Mouse (Mus musculus): ENCODE measurements at regions not wholly inside any gene's neighbourhood (a gene's known extent, or its start where the extent isn't known, plus 50 kb on each side); places are given as distances from the start of the nearest gene placed in this dataset.

- Histone ChIP-seq H3K9ac (ENCODE audit: low read length) (no peak overlapping the region), H3K27ac (replicated peaks in 1 of 2; ENCODE audit: control insufficient read depth in 1 of 2, insufficient read depth in 1 of 2, low read depth in 2 of 2, low read length in 2 of 2) (no peak overlapping the region), H3K4me2 (ENCODE audit: low read length) (no peak overlapping the region), H3K27me3 (ENCODE audit: control insufficient read depth, insufficient read depth, low read length) (no peaks in the 10 kb centered on the region), H3K36me3 (ENCODE audit: control insufficient read depth, insufficient read depth, low read length) (no peaks in the 10 kb centered on the region), H3K9me3 (ENCODE audit: control insufficient read depth, low read length) (no peaks in the 10 kb centered on the region), H3K4me3 (ENCODE audit: control insufficient read depth in 1 of 2, insufficient read depth in 1 of 2, low read depth in 1 of 2, low read length in 2 of 2) (no peak overlapping the region), H3K4me1 (ENCODE audit: control insufficient read depth in 2 of 2, insufficient read depth in 2 of 2, low read length in 2 of 2) (0 out of 4 replicates have a peak, but pooled peaks cover 0 to 4% of the 10 kb centered on the region in 2 experiments)
- no peak for ATAC-seq (ENCODE audit: insufficient number of reproducible peaks, insufficient read depth, low FRiP score, low read depth)
- WGBS, result 63% methylated on average over 2 of the region's 2 CpGs
These were observed 396.0 kb upstream of the Ddi1 start for GRCm38 (mm10) chr9:6665679-6666078.

GRCm38 (mm10) chr9:6652267-6652994 lies 382.8 kb upstream of the Ddi1 start:
- 49% methylated on average over 4 of the region's 4 CpGs for WGBS
- Histone ChIP-seq H3K27me3 (ENCODE audit: control insufficient read depth, insufficient read depth, low read length) (no peaks in the 10 kb centered on the region), H3K4me2 (ENCODE audit: low read length) (no peak overlapping the region), H3K4me3 (ENCODE audit: control insufficient read depth in 1 of 2, insufficient read depth in 1 of 2, low read depth in 1 of 2, low read length in 2 of 2) (no peak overlapping the region), H3K4me1 (ENCODE audit: control insufficient read depth in 2 of 2, insufficient read depth in 2 of 2, low read length in 2 of 2) (peaks cover 0 to 4% of the 10 kb centered on the region in 2 experiments; a peak in 1 of 4 replicates), H3K27ac (replicated peaks in 1 of 2; ENCODE audit: control insufficient read depth in 1 of 2, insufficient read depth in 1 of 2, low read depth in 2 of 2, low read length in 2 of 2) (no peak overlapping the region), H3K9me3 (ENCODE audit: control insufficient read depth, low read length) (no peaks in the 10 kb centered on the region), H3K36me3 (ENCODE audit: control insufficient read depth, insufficient read depth, low read length) (no peaks in the 10 kb centered on the region), H3K9ac (ENCODE audit: low read length) (no peak overlapping the region)
- ATAC-seq (ENCODE audit: insufficient number of reproducible peaks, insufficient read depth, low FRiP score, low read depth), result no peak

- Histone ChIP-seq H3K9me3 (ENCODE audit: control insufficient read depth, low read length) (no peaks in the 10 kb centered on the region), H3K4me1 (ENCODE audit: control insufficient read depth in 2 of 2, insufficient read depth in 2 of 2, low read length in 2 of 2) (peaks cover 0 to 4% of the 10 kb centered on the region in 2 experiments; a peak in 1 of 4 replicates), H3K9ac (ENCODE audit: low read length) (no peak overlapping the region), H3K4me3 (ENCODE audit: control insufficient read depth in 1 of 2, insufficient read depth in 1 of 2, low read depth in 1 of 2, low read length in 2 of 2) (no peak overlapping the region), H3K27ac (replicated peaks in 1 of 2; ENCODE audit: control insufficient read depth in 1 of 2, insufficient read depth in 1 of 2, low read depth in 2 of 2, low read length in 2 of 2) (no peak overlapping the region), H3K27me3 (ENCODE audit: control insufficient read depth, insufficient read depth, low read length) (no peaks in the 10 kb centered on the region), H3K4me2 (ENCODE audit: low read length) (no peak overlapping the region), H3K36me3 (ENCODE audit: control insufficient read depth, insufficient read depth, low read length) (no peaks in the 10 kb centered on the region)
- no peak for ATAC-seq (ENCODE audit: insufficient number of reproducible peaks, insufficient read depth, low FRiP score, low read depth)
- WGBS, result 90% methylated on average over 6 of the region's 6 CpGs
These were observed 382.1 kb upstream of the Ddi1 start for GRCm38 (mm10) chr9:6651572-6652236.

- Histone ChIP-seq H3K4me1 (ENCODE audit: control insufficient read depth in 2 of 2, insufficient read depth in 2 of 2, low read length in 2 of 2) (peaks cover 2 to 5% of the 10 kb centered on the region in 2 experiments; a peak in 1 of 4 replicates), H3K9me3 (ENCODE audit: control insufficient read depth, low read length) (no peaks in the 10 kb centered on the region), H3K4me3 (ENCODE audit: control insufficient read depth in 1 of 2, insufficient read depth in 1 of 2, low read depth in 1 of 2, low read length in 2 of 2) (no peak overlapping the region), H3K27ac (replicated peaks in 1 of 2; ENCODE audit: control insufficient read depth in 1 of 2, insufficient read depth in 1 of 2, low read depth in 2 of 2, low read length in 2 of 2) (no peak overlapping the region), H3K4me2 (ENCODE audit: low read length) (no peak overlapping the region), H3K36me3 (ENCODE audit: control insufficient read depth, insufficient read depth, low read length) (no peaks in the 10 kb centered on the region), H3K27me3 (ENCODE audit: control insufficient read depth, insufficient read depth, low read length) (no peaks in the 10 kb centered on the region), H3K9ac (ENCODE audit: low read length) (no peak overlapping the region)
- ATAC-seq (ENCODE audit: insufficient number of reproducible peaks, insufficient read depth, low FRiP score, low read depth), result no peak
- 80% methylated on average over 3 of the region's 3 CpGs for WGBS
These were observed 376.2 kb upstream of the Ddi1 start for GRCm38 (mm10) chr9:6645796-6646309.

DNA sequence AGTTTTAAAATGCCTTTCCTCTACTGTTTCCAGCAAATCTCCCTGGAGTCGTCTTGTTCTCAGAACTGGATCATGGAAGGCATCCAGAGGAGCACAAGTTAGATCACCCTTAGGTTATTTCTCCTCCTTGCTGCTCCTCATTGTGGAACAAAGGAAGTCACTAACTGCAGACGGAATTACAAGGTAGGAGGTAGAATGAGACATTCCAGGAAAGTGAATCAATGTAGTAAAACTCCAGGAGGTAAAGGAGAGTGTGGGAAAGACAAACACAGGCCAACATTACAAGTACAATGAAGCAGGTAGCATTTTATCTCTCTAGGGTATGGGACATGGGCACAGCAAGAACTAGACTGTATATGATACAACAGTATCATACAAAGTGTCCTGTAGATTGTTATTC lies 375.7 kb upstream of the Ddi1 start:
- no peak overlapping the region for H3K27ac ChIP-seq (replicated peaks in 1 of 2; ENCODE audit: control insufficient read depth in 1 of 2, insufficient read depth in 1 of 2, low read depth in 2 of 2, low read length in 2 of 2)
- ATAC-seq (ENCODE audit: insufficient number of reproducible peaks, insufficient read depth, low FRiP score, low read depth), result no peak
- WGBS, result 75% methylated on average over 2 of the region's 2 CpGs
- H3K36me3 ChIP-seq (ENCODE audit: control insufficient read depth, insufficient read depth, low read length), result no peaks in the 10 kb centered on the region
- H3K9ac ChIP-seq (ENCODE audit: low read length), result no peak overlapping the region
- no peaks in the 10 kb centered on the region for H3K27me3 ChIP-seq (ENCODE audit: control insufficient read depth, insufficient read depth, low read length)
- H3K4me2 ChIP-seq (ENCODE audit: low read length), result no peak overlapping the region
- no peaks in the 10 kb centered on the region for H3K9me3 ChIP-seq (ENCODE audit: control insufficient read depth, low read length)
- no peak overlapping the region for H3K4me3 ChIP-seq (ENCODE audit: control insufficient read depth in 1 of 2, insufficient read depth in 1 of 2, low read depth in 1 of 2, low read length in 2 of 2)
- H3K4me1 ChIP-seq (ENCODE audit: control insufficient read depth in 2 of 2, insufficient read depth in 2 of 2, low read length in 2 of 2), result peaks cover 2 to 5% of the 10 kb centered on the region in 2 experiments; a peak in 1 of 4 replicates

DNA sequence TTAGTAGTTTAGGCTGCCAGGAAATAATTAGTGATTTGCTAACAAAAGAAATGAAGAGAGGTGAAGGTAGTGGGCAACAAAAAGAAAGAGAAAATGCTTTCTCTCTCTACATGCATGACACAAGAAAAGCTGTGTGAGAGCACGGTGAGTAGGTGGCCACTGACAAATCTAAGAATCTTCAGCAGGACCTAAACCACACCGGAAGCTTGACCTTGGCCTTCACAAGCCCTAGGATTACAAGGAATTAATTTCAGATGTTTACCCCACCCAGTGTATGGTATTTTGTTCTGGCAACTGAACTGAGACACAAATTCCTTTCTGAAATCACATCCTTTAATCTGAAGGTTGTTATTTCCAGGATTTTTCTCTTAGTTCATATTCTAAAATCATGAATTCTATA lies 347.5 kb upstream of the Ddi1 start:
- no peak overlapping the region for H3K27ac ChIP-seq (replicated peaks in 1 of 2; ENCODE audit: control insufficient read depth in 1 of 2, insufficient read depth in 1 of 2, low read depth in 2 of 2, low read length in 2 of 2)
- no peak overlapping the region for H3K4me2 ChIP-seq (ENCODE audit: low read length)
- no peaks in the 10 kb centered on the region for H3K4me1 ChIP-seq (ENCODE audit: control insufficient read depth in 2 of 2, insufficient read depth in 2 of 2, low read length in 2 of 2)
- no peak overlapping the region for H3K9ac ChIP-seq (ENCODE audit: low read length)
- H3K4me3 ChIP-seq (ENCODE audit: control insufficient read depth in 1 of 2, insufficient read depth in 1 of 2, low read depth in 1 of 2, low read length in 2 of 2), result no peak overlapping the region
- 78% methylated on average over 2 of the region's 2 CpGs for WGBS
- no peaks in the 10 kb centered on the region for H3K36me3 ChIP-seq (ENCODE audit: control insufficient read depth, insufficient read depth, low read length)
- H3K27me3 ChIP-seq (ENCODE audit: control insufficient read depth, insufficient read depth, low read length), result no peaks in the 10 kb centered on the region
- ATAC-seq (ENCODE audit: insufficient number of reproducible peaks, insufficient read depth, low FRiP score, low read depth), result no peak
- no peaks in the 10 kb centered on the region for H3K9me3 ChIP-seq (ENCODE audit: control insufficient read depth, low read length)

GRCm38 (mm10) chr9:6609284-6609627 lies 339.6 kb upstream of the Ddi1 start:
- WGBS, result 92% methylated on average over 1 of the region's 1 CpGs
- Histone ChIP-seq H3K27ac (replicated peaks in 1 of 2; ENCODE audit: control insufficient read depth in 1 of 2, insufficient read depth in 1 of 2, low read depth in 2 of 2, low read length in 2 of 2) (no peak overlapping the region), H3K9ac (ENCODE audit: low read length) (no peak overlapping the region), H3K4me3 (ENCODE audit: control insufficient read depth in 1 of 2, insufficient read depth in 1 of 2, low read depth in 1 of 2, low read length in 2 of 2) (no peak overlapping the region), H3K4me2 (ENCODE audit: low read length) (no peak overlapping the region), H3K36me3 (ENCODE audit: control insufficient read depth, insufficient read depth, low read length) (no peaks in the 10 kb centered on the region), H3K27me3 (ENCODE audit: control insufficient read depth, insufficient read depth, low read length) (no peaks in the 10 kb centered on the region), H3K4me1 (ENCODE audit: control insufficient read depth in 2 of 2, insufficient read depth in 2 of 2, low read length in 2 of 2) (no peaks in the 10 kb centered on the region), H3K9me3 (ENCODE audit: control insufficient read depth, low read length) (no peaks in the 10 kb centered on the region)
- no peak for ATAC-seq (ENCODE audit: insufficient number of reproducible peaks, insufficient read depth, low FRiP score, low read depth)
